Mouse (Mus musculus) limb, embryonic 15.5 days (tissue): ENCODE measurements around the gene Ociad2. TPM values are rescaled to one million over a fixed set of nuclear protein-coding genes. Genes with fewer than 3 reads are reported as not detected.

Experiments used
- polyA plus RNA-seq: library from polyadenylated mRNA; unstranded; fragments of >200 nt; fragmentation: Nextera tagmentation; extraction: Ambion mirVana; gene quantifications from 2 replicates; pipeline ENCODE4 v1.2.1, GENCODE M21; 2015

Ociad2 gene
- polyA plus RNA-seq, 1 experiment from 2014 or later: 12.6 TPM

Other genes with a start within 250 kb of the Ociad2 start
- gene Fryl, start 84.4 kb downstream of the Ociad2 start, polyA plus RNA-seq: 26.7 and 29.5 TPM in 2 replicates
- gene Ociad1, start 48.2 kb downstream of the Ociad2 start, polyA plus RNA-seq: 219 and 224 TPM in 2 replicates
- gene Cwh43, start 65.0 kb upstream of the Ociad2 start, polyA plus RNA-seq: 8.6 TPM in 2 replicates
- gene Dcun1d4, start 140.0 kb upstream of the Ociad2 start, polyA plus RNA-seq: 17.4 and 19.0 TPM in 2 replicates